Mouse (Mus musculus) liver, embryonic 14.5 days (tissue): ENCODE results near the gene Exoc4.

Source experiments
- CTCF ChIP-seq: IDR thresholded peaks from 2 replicates; pipeline ENCODE4 v1.5.1; 2016; ENCODE audit warnings: antibody characterized with exemption, low read depth, control low read depth
- EP300 ChIP-seq: IDR thresholded peaks from 2 replicates; pipeline ENCODE4 v1.6.1; 2016; ENCODE audit warnings: antibody characterized with exemption, low read depth

GRCm38 (mm10) chr6:33542712-33543111 lies 293.8 kb downstream of the Exoc4 start:
- TF ChIP-seq CTCF (no peak), EP300 (no peak)
